Mouse (Mus musculus) spleen, adult 2 months (tissue): ENCODE measurements around the gene Eml2. TPM values are rescaled to one million over a fixed set of nuclear protein-coding genes. Genes with fewer than 3 reads are reported as not detected.

Source experiments
- DNase-seq, 2 experiments: peaks; one replicate each; pipeline versions ENCODE4 v3.0.0 to v3.0.0-alpha.2; 2012 to 2021; ENCODE audit warnings: low spot score in 2 of 2, low read depth in 1 of 2
- H3K27ac ChIP-seq: fragments of 200-500 bp; 2 replicates; pipeline ENCODE4 v1.5.1; 2012; ENCODE audit warnings: low read length, inconsistent platforms; ENCODE audit not compliant: insufficient read depth
- H3K27me3 ChIP-seq: fragments of 200-500 bp; 2 replicates; pipeline ENCODE4 v1.6.1; 2012; ENCODE audit warnings: mild to moderate bottlenecking, moderate library complexity, low read length, inconsistent platforms; ENCODE audit not compliant: control insufficient read depth, insufficient read depth
- H3K36me3 ChIP-seq: fragments of 200-500 bp; 2 replicates; pipeline ENCODE4 v1.6.1; 2012; ENCODE audit warnings: mild to moderate bottlenecking, low read length, inconsistent platforms; ENCODE audit not compliant: control insufficient read depth, insufficient read depth
- H3K4me1 ChIP-seq: fragments of 200-500 bp; 2 replicates; pipeline ENCODE4 v1.6.1; 2011; ENCODE audit warnings: inconsistent platforms; ENCODE audit not compliant: control insufficient read depth, insufficient read depth, insufficient read length
- H3K4me3 ChIP-seq: fragments of 200-500 bp; 2 replicates; pipeline ENCODE4 v1.5.1; 2011; ENCODE audit warnings: mild to moderate bottlenecking, inconsistent platforms; ENCODE audit not compliant: insufficient read depth, insufficient read length; ENCODE audit errors: extremely low read depth
- CTCF ChIP-seq: fragments of 200-500 bp; IDR thresholded peaks from 2 replicates; pipeline ENCODE4 v1.5.1; 2011; ENCODE audit warnings: mild to moderate bottlenecking, inconsistent platforms; ENCODE audit not compliant: insufficient read depth, insufficient read length, insufficient replicate concordance; ENCODE audit errors: extremely low read depth
- POLR2A ChIP-seq: fragments of 200-500 bp; IDR thresholded peaks from 2 replicates; pipeline ENCODE4 v1.6.1; 2011; ENCODE audit warnings: low read depth, low read length, inconsistent platforms
- WGBS: fragments of 180-500 bp; shearing (Covaris S2); methylation state at CpG from one replicate; pipeline ENCODE4 v1.1.7; 2018; 5-methylcytosine and 5-hydroxymethylcytosine counted together
- polyA plus RNA-seq: library from polyadenylated mRNA; depleted of rRNA; stranded (reverse); fragments of >200 nt; gene quantifications from 2 replicates; pipeline ENCODE4 v1.2.3, GENCODE M21; 2012

Gene Eml2
- polyA plus RNA-seq, 1 experiment: 27.9 TPM

GRCm38 (mm10) chr7:19242005-19242404 is 65.8 kb downstream of the Eml2 start:
- H3K36me3 ChIP-seq: peaks cover 6% of the 10 kb centered on the region
- H3K4me1 ChIP-seq: no peaks in the 10 kb centered on the region
- H3K27ac ChIP-seq: no peak overlapping the region
- no peak overlapping the region for H3K4me3 ChIP-seq
- no peak for DNase-seq
- H3K27me3 ChIP-seq: no peaks in the 10 kb centered on the region
- TF ChIP-seq POLR2A: no peak
- no peak for TF ChIP-seq CTCF
- WGBS: 98% methylated on average over 1 of the region's 1 CpGs

GRCm38 (mm10) chr7:19243858-19244257 is 67.6 kb downstream of the Eml2 start:
- TF ChIP-seq CTCF: no peak
- TF ChIP-seq POLR2A: no peak
- no peak overlapping the region for H3K27ac ChIP-seq
- WGBS: 90% methylated on average over 5 of the region's 5 CpGs
- no peaks in the 10 kb centered on the region for H3K27me3 ChIP-seq
- H3K4me1 ChIP-seq: peaks cover 6% of the 10 kb centered on the region; the same call in 1 of the 2 replicates
- peaks cover 6% of the 10 kb centered on the region for H3K36me3 ChIP-seq
- DNase-seq: no peak
- no peak overlapping the region for H3K4me3 ChIP-seq

DNA sequence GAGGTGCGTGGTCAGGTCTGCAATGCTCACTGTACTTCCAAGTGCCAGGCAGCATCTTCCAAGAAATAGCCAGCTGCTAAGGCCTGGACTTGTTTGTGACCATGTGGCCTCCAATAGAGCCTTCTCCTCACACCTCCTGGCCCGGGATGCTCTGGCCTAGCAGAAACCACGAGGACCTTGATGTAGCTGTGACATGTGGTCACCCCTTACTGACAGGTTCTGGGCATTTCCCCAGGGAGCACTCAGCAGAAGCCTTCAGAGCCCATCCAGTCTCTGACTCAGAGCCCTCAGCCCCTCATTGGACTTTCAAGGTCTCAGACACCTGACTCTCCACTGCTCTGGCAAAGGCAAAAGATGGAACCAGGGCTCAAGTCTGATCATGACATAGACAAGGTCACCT is 68.9 kb downstream of the Eml2 start:
- no peak for TF ChIP-seq CTCF
- no peak for TF ChIP-seq POLR2A

DNA sequence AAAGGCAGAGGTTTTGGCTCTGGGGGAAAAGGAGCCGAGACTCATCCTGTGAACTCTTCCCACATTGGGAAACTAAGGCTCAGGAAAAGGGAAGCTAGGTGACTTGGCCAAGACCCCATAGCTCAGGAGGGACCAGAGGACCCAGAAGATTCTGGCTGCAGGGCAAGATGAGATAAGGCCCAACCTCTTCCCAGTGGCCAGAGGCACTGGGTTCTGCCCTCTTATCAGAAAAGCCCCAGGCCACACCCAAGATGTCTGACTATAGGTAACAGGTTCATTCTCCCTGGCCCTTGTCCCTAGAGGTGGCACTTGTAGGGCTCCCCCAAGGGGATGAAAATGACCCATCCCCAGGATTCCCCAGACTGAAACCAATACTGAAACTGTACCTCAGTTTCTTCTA is 70.6 kb downstream of the Eml2 start:
- no peaks in the 10 kb centered on the region for H3K27me3 ChIP-seq
- peaks cover 6% of the 10 kb centered on the region for H3K36me3 ChIP-seq
- no peak for DNase-seq
- peaks cover 6% of the 10 kb centered on the region; the same call in 1 of the 2 replicates for H3K4me1 ChIP-seq
- no peak overlapping the region for H3K4me3 ChIP-seq
- H3K27ac ChIP-seq: no peak overlapping the region
- WGBS: 86% methylated on average over 1 of the region's 1 CpGs
- TF ChIP-seq POLR2A: no peak
- no peak for TF ChIP-seq CTCF

More for the DNA sequence above, 68.9 kb downstream of the Eml2 start:
- WGBS: 73% methylated on average over 3 of the region's 3 CpGs
- no peak overlapping the region for H3K4me3 ChIP-seq
- H3K36me3 ChIP-seq: peaks cover 6% of the 10 kb centered on the region
- peaks cover 6% of the 10 kb centered on the region; the same call in 1 of the 2 replicates for H3K4me1 ChIP-seq
- H3K27ac ChIP-seq: no peak overlapping the region
- no peaks in the 10 kb centered on the region for H3K27me3 ChIP-seq
- no peak for DNase-seq

- no peak for TF ChIP-seq POLR2A
- TF ChIP-seq CTCF: no peak
- H3K27ac ChIP-seq: no peak overlapping the region
- peaks cover 6% of the 10 kb centered on the region; the same call in 1 of the 2 replicates for H3K4me1 ChIP-seq
- H3K4me3 ChIP-seq: no peak overlapping the region
- peaks cover 6% of the 10 kb centered on the region for H3K36me3 ChIP-seq
- 31% methylated on average over 2 of the region's 2 CpGs for WGBS
- no peaks in the 10 kb centered on the region for H3K27me3 ChIP-seq
- no peak for DNase-seq
Observed at GRCm38 (mm10) chr7:19247511-19247910, 71.3 kb downstream of the Eml2 start.

GRCm38 (mm10) chr7:19252078-19252477 is 75.9 kb downstream of the Eml2 start:
- WGBS: 79% methylated on average over 4 of the region's 4 CpGs
- H3K27me3 ChIP-seq: no peaks in the 10 kb centered on the region
- H3K4me1 ChIP-seq: peaks cover 9% of the 10 kb centered on the region; the same call in 1 of the 2 replicates
- H3K27ac ChIP-seq: no peak overlapping the region
- TF ChIP-seq CTCF (no peak), POLR2A (no peak)
- no peak for DNase-seq
- peaks cover 9% of the 10 kb centered on the region for H3K36me3 ChIP-seq
- H3K4me3 ChIP-seq: no peak overlapping the region

DNA sequence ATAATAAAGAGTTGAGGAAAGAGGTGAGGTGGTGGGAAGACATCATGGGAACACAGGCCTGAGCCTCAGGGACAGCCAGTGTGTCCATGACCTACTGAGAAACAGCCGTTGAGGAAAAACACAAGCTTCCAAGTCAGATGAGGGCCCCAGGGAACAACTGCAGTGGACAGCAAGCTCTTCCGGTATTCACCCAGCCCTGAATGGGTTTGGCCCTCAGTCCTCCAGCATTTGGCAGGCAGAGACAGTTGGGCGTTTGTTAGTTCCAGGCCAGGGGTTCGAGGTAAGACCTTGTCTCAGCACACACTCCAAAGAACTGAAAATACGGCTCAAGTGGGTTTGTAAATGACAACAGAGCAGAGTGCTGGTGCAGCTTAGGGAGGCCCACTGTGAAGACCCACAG is 77.2 kb downstream of the Eml2 start:
- peaks cover 17% of the 10 kb centered on the region for H3K36me3 ChIP-seq
- WGBS: 73% methylated on average over 5 of the region's 5 CpGs
- H3K4me1 ChIP-seq: peaks cover 4% of the 10 kb centered on the region; the same call in 1 of the 2 replicates
- no peak overlapping the region for H3K4me3 ChIP-seq
- no peak for TF ChIP-seq POLR2A
- TF ChIP-seq CTCF: no peak
- 0 out of 2 replicates have a peak overlapping the region, but pooled peaks have one; percentile 20 for H3K27ac ChIP-seq
- no peak for DNase-seq
- H3K27me3 ChIP-seq: no peaks in the 10 kb centered on the region
